Mouse (Mus musculus) fibroblast of lung, adult 2 months (primary cell): ENCODE data around the gene Tbc1d20.
A peak's percentile ranks its signal among the peaks of the same experiment; 100 is the strongest.
"Not testable (repeated sequence)": the region's sequence is repeated elsewhere in the genome, so short reads cannot be mapped to it uniquely, and the experiment has no call there.

Experiments
- DNase-seq: peaks from one replicate; pipeline ENCODE4 v3.0.0-alpha.2; 2011; ENCODE audit warnings: low read depth

The Tbc1d20 gene

DNA sequence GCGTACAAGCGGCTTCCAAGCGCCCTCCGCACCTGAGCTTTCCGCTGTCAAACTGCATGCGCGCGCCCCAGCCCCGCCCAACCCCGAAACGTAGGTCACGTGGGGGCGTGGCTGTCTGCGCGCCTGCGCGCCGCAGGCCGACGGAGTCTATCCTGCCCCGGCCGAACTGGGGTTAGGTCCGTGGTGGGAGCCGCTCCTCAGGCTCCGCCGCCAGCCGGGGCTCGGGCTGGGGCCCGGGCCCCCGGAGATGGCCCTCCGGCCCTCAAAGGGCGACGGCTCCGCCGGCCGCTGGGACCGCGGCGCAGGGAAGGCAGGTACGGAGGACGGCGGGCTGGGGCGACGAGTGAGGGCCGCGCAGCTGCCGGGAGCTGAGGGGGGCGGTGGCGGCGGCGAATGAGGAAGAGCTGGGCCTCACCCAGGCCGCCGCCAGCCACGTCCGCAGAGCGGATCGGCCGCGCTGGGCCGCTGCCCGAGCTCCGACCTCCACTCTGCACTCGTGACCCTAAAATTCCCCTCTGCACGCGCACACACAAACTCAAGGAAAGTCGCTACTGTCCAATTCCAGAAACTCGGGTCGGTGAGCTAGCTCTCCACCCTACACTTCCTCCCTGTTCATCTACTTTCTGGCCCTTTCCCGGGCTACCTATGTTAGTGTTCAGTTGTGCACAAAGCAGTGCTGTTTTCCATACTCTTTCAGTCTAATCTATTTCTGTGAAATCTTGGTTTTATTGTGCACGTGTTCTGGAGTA is at the start of gene Tbc1d20:
Tbc1d20 (plus strand) TSS at position 102 of the 749 bp plus-strand sequence.
- DNase-seq: peak; percentile 63

DNA sequence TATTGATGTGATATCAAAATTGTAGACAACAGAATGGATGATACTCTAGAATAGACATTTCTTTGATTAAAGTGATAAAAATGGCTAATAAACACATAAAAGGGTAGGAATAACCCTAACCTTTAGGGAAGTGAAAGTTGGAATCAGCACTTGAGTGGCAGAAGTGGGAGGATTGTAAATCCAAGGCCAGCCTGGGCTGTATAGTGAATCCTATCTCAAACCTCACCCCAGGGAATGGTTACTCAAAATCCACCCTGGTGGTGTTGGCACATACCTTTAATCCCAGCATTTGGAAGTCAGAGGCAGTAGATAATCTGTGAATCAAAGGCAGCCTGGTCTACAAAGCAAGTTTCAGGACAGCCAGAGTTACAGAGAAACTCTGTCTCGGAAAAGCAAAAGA is 46.4 kb upstream of the Tbc1d20 start:
- DNase-seq: no peak

DNA sequence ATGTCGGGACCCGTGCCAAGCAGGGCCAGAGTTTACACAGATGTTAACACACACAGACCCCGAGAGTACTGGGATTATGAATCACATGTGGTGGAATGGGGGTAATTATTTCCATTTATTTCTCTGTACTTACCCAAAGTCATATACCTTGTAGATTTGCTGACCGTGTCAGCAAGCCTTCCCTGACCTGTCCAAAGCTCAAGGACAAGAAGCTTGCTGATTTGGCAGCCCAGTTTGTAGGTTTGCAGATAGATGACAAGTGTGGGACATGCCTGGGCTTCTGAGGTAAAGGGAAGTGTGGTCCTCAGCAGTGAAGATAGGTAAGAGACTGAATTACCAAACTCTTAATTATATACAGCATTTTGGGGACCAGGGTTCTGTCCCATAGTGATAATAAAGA is 43.1 kb upstream of the Tbc1d20 start:
- DNase-seq: no peak

DNA sequence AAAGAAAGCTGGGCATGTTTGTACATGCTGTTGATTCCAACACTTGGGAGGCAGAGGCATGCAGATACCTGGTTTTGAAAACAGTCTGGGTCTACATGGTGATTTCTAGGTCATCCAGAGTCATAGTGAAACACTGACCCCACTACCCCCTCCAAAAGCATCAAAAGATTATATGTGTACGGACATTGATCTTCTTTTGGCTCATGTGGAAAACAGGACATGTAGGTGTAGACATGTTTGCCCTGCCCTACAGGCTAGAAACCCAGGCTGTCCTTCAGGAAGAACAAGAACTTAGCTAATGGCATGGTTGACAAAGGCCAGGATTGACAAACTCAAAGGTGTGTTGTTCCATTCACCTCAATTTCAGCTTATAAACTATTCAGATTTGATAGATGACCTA is 33.9 kb upstream of the Tbc1d20 start:
- no peak for DNase-seq

DNA sequence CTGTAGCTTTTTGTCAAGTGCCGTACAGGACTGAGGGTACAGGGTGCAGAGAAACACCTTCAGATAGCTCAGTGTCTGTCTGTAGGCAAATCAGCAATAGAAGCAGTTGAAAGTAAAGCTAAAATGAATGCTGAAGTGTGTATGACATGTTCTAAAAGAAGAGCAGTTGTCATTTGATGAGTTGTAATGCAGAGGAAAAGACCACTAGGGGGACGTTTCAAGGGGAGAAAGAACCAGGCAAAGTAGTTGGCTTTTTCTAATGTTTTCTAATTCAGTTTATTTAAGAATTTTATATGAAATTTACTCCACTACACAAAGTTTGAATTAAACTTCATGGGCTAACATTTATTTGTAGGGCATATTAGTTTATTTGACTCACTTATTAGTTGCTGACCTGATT is 20.0 kb upstream of the Tbc1d20 start:
- DNase-seq: no peak

DNA sequence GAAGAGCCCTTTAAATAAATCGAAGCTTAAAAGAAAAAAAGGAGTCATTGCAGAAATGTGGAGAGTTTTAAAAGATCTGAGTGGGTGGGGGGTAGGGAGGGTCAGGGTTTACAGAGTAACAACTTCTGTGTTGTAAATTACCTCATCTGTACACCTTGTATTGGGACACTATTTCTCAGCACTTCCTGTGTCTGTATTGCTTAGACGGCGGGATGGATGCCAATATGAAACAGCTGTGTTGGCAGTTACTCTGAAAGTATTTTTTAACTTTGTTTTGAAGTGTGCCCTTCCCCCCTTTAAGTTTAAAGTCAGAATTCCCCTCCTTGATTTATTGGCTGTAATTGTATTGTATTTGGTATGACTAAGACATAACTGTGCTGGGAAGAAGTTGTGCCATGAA is 12.2 kb upstream of the Tbc1d20 start:
- peak; percentile 12 for DNase-seq

DNA sequence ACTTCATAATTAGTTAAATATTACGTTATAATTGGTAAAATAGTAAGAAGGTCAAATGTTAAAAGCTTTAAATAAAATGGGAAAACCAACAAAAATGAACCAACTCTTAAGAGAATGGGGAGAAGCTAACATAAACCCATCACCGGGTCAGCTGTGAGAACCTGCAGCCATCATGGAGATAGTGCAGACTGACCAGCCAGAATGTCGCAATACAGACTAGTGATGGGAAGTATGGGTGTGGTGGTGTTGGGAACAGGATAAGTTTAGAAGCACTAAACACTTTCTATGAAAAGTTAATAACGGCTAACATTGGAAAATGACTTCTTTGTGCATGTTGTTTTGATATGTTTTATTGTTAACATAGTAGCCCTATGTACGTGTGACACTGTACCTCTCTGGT is 6.1 kb upstream of the Tbc1d20 start:
- DNase-seq: no peak

DNA sequence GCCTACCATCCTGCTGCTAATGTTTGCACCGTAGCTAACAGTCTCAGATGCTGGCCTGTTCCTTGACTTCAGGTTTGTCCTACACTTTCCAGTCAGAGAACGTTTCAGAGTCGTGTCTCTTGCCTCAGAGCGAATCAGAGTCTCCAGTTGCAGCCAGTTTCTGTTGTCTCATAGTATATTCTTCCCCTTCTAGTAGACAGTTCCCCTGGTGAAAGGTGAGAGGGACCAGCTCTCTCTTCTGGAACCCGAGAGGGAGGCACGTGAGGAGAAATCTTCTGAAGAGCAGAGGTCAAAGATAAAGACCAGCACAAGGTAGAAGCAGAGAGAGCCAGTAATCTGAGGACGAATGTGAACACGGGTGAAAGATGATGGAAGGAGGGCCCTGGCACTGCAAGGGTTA is 5.6 kb upstream of the Tbc1d20 start:
- DNase-seq: no peak

DNA sequence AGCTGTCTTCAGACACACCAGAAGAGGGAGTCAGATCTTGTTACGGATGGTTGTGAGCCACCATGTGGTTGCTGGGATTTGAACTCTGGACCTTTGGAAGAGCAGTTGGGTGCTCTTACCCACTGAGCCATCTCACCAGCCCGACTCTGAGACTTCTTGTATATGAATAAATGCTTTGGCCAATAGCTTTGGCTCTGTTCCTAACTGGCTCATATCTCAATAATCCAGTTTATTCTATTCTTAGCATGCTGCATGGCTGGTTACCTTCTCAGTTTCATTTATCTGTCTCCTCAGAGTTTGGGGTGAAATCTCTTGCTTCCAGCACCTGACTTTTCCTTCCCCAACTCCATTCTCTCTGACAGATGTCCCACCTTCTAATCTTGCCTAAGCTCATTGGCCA is 4.0 kb upstream of the Tbc1d20 start:
- DNase-seq: not testable (repeated sequence)

DNA sequence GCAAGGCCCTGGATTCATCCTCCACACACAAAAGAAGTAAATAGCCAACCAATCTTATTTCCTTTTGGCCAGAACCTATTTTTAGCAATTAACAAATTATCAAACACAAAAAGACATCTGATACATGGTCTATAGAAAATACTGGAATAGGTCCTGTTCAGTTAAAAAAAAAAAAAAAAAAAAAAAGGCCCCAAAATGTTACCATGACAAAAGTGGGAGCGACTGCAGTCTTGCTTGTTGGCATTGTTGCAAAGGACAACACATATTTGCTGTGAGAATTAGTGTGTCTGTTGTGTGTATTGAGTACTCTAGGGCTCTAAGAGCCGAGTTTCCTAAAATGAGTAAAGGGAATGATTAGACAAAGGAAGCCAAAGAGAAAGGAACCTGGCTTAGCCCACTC is 1.2 kb upstream of the Tbc1d20 start:
- DNase-seq: no peak

DNA sequence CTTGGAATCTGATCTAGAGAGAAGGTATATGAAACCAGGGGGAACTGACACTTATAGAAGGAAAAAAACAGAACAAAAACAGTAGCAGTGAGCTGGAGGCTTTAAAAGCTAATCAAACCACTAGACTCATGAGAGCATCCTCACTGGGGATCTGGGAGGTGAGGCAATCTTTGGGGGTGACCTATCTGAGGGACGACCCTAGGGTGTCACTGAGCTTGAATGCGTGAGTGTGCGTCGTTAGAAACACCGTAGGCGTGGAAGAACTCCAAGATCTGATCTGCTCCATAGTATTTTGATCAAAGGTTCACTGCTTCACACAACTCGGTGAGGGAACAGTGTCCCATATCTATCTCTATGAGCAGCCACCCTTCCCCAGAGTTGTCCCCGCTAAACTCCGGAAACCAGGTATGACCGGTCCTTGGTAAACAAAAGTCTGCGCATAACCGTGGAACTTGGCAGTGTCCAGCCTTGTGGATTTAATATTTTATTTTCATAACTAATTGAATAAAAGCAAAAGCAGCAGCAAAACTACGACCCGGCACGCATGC is 375 bp upstream of the Tbc1d20 start:
- DNase-seq: no peak

DNA sequence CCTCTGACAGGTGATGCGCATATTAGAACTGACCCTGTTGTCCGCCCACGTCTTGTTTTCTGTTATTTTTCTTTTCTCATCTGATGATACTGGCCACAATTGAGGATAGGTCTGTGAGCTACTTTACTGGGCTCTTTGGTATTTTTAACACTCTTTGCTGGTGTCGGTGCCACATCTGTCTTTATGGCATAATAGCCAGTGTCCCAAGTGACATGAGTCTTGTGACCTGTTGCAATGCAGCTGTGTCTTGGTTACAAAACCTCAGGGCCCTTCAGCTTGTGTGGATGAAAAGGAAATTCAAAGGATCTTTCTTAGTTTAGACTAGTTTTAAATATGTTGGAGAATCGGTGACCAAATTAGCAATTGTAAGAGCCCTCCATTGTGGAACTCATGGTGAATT is 913 bp downstream of the Tbc1d20 start:
- DNase-seq: no peak

DNA sequence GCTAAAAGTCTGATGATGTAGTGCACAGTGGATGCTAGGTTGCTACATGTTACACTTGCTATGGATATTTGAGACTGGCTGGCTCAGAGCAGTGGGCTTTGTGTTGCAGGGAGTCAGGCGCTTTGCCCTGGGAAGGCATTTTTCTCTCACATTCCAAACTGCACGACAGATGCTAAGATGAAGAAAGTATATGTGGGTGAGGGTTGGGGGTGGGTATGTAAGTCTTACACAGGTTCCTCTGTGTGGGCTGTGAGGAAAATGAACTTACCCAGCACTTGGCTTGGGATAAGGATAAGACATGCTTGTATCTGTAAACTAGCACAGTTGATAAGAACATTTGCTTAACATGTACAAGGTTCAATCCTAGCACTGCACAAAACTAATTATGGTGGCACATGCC is 9.2 kb downstream of the Tbc1d20 start:
- no peak for DNase-seq

DNA sequence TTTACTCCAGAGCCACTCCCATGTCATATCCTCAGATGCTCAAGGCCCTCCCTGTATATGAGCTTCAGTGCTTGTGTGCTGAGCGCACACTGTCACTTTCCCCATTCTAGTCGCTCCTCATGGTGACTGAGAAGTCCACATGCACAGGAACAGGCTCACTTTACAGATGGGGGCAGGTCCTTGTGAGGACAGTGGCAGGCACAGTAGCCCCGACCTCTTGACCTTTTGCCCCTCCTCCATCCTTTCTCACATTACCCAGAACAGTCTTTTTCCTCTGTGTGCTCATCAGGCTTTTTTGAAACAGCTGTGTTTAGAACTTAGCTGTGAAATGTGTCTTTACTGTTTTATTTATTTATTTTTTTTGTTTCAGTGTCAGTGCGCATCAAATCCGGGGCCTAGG is 10.2 kb downstream of the Tbc1d20 start:
- no peak for DNase-seq

DNA sequence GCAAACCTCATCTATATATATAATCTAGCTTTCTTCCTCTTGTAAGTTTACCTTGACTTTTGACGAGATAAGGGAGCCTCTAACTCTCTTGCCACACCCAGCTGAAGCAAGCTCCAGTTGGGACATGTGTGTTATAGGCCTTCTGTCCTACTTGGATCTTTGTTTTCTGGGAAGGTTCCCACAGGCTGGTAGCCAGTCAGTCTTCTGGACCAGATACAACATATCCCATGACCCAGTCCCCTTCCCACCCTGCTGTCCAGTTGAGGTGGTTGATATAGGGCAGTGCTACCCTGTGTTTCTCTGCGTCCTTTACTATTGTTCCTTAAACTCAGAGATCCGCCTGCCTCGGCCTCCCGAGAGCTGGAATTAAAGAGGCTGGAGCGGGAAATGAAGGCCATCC is 11.9 kb downstream of the Tbc1d20 start:
- DNase-seq: no peak

DNA sequence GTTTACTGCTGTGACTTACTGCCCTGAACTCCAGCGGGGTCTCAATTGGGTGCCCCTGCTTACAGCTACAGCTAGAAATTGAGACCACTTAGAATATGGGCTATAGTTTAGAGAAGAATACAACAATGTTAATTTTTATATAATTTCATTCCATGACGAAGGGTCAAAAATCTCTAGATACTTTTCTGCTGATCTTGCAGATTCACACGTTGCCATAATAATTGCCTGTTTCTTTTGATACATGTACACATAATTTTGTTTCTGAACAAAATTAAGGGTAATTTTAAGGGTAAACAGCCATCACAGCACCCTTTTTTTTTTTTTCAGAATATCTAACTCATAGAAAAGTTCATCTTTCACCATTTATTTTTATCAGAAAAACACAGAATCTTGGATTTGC is 13.6 kb downstream of the Tbc1d20 start:
- DNase-seq: no peak

DNA sequence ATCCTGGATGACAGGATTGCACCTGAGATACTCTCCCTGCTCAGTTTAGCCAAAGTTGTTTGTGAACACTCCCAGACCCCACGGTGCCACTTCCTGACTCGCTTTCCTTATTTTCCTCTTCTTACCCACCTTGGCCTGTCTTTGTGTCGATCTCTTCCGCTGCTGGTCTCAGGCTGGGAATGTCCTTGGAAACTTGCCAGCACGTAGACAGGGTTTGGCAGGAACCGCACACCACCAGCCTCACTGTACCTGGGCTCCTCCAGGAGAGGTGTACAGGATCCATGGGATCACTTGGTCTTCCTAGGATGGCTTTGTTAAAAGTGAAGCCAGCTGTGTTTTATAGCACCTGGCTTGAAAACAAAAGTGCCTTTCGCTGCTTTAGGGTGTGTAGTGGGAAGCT is 19.4 kb downstream of the Tbc1d20 start:
- no peak for DNase-seq

DNA sequence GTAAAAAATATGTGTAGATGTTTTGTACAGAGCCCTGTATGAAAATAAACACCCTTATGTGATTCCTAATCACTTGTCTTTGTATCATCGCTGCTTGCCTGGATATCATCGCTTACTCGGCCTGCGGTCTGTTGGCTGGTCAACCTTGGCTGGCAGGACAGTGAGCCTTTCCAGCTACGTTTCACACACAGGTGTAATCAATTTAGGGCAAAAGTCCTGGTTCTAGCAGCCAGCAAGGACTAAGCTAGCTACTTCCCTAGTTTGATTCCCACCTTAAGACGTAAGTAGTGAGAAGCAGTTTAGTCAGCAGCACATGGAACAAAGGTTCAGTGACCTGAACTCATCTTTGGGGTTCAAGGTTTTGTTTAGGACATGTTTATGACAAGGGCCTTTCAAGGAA is 20.3 kb downstream of the Tbc1d20 start:
- no peak for DNase-seq

DNA sequence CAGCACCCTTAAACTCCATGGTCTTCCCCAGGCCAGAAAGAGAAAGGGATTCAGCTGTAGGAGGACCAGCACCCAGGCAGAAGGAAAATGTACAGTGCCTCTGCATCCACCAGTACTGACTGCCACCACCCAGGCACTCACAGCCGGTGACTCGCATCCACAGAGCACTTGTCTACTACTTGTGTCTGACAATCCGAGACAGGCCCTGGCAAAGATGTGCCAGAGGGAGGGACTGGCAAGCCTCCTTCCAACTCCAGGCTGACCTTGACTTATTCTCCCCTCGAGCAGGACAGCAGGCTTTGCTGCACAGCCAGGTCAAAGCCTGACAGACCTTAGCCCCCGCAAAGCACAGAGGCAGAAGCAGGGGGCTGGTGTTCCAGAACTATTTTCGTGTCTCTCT is 23.4 kb downstream of the Tbc1d20 start:
- DNase-seq: no peak

DNA sequence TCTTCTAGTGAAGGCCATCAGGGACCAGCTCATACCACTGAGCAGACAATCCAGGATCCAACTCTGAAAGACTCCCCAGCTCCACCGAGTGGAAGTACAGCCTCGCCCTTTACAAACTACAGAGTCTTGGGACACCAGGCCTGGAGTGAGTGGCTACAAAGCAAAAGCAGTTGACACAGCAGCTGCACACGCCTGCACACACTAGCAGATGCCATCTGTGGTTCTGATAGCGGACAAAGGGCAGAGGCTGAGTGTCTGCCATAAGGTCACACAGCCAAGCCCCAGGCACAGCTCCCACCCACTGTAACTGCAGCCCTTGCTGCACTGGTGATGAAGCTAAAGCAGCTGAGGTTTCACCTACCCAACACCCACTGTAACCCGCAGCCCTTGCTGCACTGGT is 27.9 kb downstream of the Tbc1d20 start:
- DNase-seq: no peak

DNA sequence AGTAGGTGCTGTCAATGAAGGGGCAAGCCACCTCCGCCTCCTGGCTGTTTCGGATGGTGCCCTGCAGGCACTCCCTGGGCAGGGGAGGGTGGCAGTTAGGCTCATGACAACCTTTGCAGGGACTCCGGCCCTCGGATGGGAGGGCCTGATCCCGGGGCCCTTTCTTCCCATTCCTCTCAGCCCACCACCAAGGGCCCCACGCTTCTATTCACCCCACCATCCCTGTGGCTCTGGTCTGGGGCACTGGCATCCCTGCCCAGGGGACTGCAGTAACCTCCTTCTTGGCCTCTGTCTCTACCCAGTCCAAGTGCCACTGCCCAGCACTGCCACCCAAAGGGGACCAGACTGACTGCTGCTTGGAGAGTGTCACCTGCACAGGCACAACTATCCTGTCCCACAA is 28.6 kb downstream of the Tbc1d20 start:
- no peak for DNase-seq

DNA sequence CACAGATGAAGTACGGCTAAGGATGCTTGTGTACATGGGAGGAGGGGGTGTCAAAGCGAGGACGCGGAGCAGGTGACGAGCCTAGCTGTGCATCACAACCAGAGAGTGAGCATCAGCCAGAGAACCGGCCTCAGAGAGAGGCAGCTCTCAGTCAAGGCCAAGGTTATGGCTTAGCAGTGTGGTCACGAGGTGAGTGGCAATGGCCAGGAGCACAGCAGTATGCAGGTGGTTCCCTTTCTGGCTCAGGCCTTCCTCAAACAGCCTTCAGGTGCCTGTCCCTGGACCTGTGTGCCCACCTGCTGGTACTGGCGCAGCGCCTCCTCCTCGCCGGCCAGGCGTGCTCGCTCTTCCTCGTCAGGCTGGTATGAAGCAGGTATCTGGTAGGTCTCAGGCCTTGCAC is 30.3 kb downstream of the Tbc1d20 start:
- no peak for DNase-seq

DNA sequence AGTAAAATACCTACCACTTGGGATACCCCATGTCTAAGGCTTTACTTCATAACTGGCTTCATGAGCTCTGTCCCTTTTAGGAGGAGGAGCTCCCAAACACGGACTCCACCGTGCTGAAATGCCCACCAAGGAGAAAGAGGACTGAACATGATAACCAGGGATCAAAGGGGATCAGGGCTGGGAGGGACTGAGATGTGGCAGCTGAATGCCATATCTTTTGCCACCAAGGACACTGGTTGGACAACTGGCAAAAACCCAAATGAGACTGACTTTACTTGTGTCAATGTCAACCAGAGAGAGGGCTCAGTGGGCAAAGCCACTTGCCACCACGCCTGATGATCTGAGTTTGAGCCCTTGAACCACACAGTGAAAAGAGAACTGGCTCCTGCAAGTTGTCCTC is 31.2 kb downstream of the Tbc1d20 start:
- DNase-seq: no peak

DNA sequence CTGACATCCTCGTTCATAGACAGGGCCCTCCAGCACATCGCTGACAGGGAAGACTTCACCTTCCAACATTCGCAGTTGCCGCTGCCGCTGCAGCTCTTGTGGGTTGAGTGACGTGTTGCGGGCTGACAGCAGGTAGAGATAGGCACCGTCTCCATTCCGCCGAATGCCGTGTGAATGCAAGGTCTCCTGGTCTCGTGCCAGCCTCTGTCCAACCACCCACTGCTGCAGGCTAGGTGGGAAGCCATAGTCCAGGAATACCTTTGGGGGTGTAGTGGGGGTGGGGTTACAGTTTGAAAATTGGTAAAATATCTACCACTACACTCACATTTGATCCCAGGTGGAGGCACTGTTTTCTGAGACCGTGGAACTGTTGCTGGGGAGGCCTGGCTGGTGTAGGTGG is 32.5 kb downstream of the Tbc1d20 start:
- no peak for DNase-seq
